Mouse (Mus musculus) fat pad, adult 2 months (tissue): Measurements from ENCODE around the gene Pde5a.

ENCODE experiments used
- DNase-seq: peaks from one replicate; pipeline ENCODE4 v3.0.0-alpha.2; 2011; ENCODE audit warnings: low read depth, low spot score; ENCODE audit errors: extremely low read depth

Pde5a gene

GRCm38 (mm10) chr3:122728852-122729600 is at the start of gene Pde5a:
TSS of gene Pde5a (plus strand) at chr3:122728947.
- no peak for DNase-seq

GRCm38 (mm10) chr3:122680851-122681250 is 47.9 kb upstream of the Pde5a start:
- DNase-seq: no peak

GRCm38 (mm10) chr3:122682352-122682751 is 46.4 kb upstream of the Pde5a start:
- no peak for DNase-seq

GRCm38 (mm10) chr3:122684832-122685231 is 43.9 kb upstream of the Pde5a start:
- DNase-seq: no peak

GRCm38 (mm10) chr3:122693039-122693438 is 35.7 kb upstream of the Pde5a start:
- no peak for DNase-seq

GRCm38 (mm10) chr3:122695870-122696269 is 32.9 kb upstream of the Pde5a start:
- DNase-seq: no peak

- DNase-seq: no peak
These were observed 32.1 kb upstream of the Pde5a start for GRCm38 (mm10) chr3:122696672-122697071.

GRCm38 (mm10) chr3:122704209-122704608 is 24.5 kb upstream of the Pde5a start:
- DNase-seq: no peak

GRCm38 (mm10) chr3:122705246-122705645 is 23.5 kb upstream of the Pde5a start:
- DNase-seq: no peak

- DNase-seq: no peak
These were observed 20.3 kb upstream of the Pde5a start for GRCm38 (mm10) chr3:122708485-122708884.

GRCm38 (mm10) chr3:122710141-122710540 is 18.6 kb upstream of the Pde5a start:
- DNase-seq: no peak

- no peak for DNase-seq
These were observed 10.1 kb upstream of the Pde5a start for GRCm38 (mm10) chr3:122718631-122719030.

- DNase-seq: no peak
These were observed 7.2 kb upstream of the Pde5a start for GRCm38 (mm10) chr3:122721522-122721921.

- no peak for DNase-seq
These were observed 833 bp downstream of the Pde5a start for GRCm38 (mm10) chr3:122729601-122729959.

- DNase-seq: no peak
These were observed 1.4 kb downstream of the Pde5a start for GRCm38 (mm10) chr3:122729960-122730740.

GRCm38 (mm10) chr3:122730741-122731235 is 2.0 kb downstream of the Pde5a start:
- no peak for DNase-seq

- no peak for DNase-seq
These were observed 5.1 kb downstream of the Pde5a start for GRCm38 (mm10) chr3:122733806-122734205.

GRCm38 (mm10) chr3:122734329-122734728 is 5.6 kb downstream of the Pde5a start:
- DNase-seq: no peak

- no peak for DNase-seq
These were observed 10.7 kb downstream of the Pde5a start for GRCm38 (mm10) chr3:122739460-122739859.

GRCm38 (mm10) chr3:122744265-122744664 is 15.5 kb downstream of the Pde5a start:
- DNase-seq: no peak

- no peak for DNase-seq
These were observed 19.4 kb downstream of the Pde5a start for GRCm38 (mm10) chr3:122747921-122748700.
